Mouse (Mus musculus): ENCODE data around the gene Tshz2. TPM values are rescaled to one million over a fixed set of nuclear protein-coding genes. Genes with fewer than 3 reads are reported as not detected.

Gene Tshz2
- polyA plus RNA-seq, 1 experiment from 2014 or later: 5.9 TPM

GRCm38 (mm10) chr2:169958736-169959573 lies 326.1 kb downstream of the Tshz2 start:
- Histone ChIP-seq H3K9ac (ENCODE audit: low read length) (no peak overlapping the region), H3K36me3 (ENCODE audit: control insufficient read depth, insufficient read depth, low read length) (no peaks in the 10 kb centered on the region), H3K4me2 (ENCODE audit: low read depth, severe bottlenecking) (no peak overlapping the region), H3K27ac (replicated peaks; ENCODE audit: low read depth, low read length) (no peak overlapping the region), H3K9me3 (ENCODE audit: control insufficient read depth, low read length) (no peaks in the 10 kb centered on the region), H3K4me3 (ENCODE audit: low read depth, low read length) (no peak overlapping the region), H3K27me3 (ENCODE audit: control insufficient read depth, insufficient read depth, low read length) (no peaks in the 10 kb centered on the region), H3K4me1 (ENCODE audit: control insufficient read depth, insufficient read depth, low read length) (no peaks in the 10 kb centered on the region)
- ATAC-seq (ENCODE audit: insufficient number of reproducible peaks, low FRiP score, low TSS enrichment, low read depth): no peak
- no peak for DNase-seq (ENCODE audit: low spot score)
- 42% methylated on average over 17 of the region's 17 CpGs for WGBS

DNA sequence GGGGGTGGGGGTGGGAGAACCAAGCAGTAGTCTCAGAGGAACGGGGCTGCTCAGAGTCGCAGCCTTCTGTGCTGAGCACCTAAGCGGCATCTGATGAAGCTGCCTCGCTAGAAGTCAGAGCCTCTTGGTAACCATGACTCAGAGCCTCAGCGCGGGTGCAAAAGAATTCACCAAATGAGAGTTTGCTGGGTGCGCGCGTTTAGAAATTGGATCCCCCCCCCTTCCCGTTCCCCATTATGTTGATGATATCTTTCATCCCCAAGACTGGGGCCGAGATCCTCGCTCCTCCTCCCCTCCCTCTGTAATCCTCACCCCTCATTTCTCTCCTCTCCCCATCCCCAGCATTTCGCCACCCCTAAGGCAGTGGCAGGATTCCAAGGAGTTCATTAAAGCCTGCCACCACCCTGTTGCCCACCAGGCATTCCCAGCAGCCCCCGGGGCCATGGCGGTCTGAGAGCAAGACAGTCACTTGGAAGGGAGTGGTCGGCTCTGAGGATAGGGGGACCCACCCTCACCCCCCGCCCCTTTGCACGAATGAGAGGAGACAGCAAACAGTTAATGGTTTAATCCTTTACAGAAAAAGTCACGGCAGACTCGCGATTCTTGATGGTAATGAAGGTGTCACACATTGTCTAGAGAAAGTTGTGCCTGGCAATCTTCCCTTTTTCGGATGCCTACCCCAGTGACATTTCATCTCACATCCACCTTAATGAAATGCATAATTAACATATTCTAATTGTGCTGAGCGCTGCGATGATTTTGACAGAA lies 328.8 kb downstream of the Tshz2 start:
- WGBS: 22% methylated on average over 24 of the region's 24 CpGs
- H3K4me2 ChIP-seq (ENCODE audit: low read depth, severe bottlenecking): peak overlapping the region; percentile 53
- H3K36me3 ChIP-seq (ENCODE audit: control insufficient read depth, insufficient read depth, low read length): no peaks in the 10 kb centered on the region
- H3K9ac ChIP-seq (ENCODE audit: low read length): no peak overlapping the region
- peak overlapping the region; percentile 20; the same call in 1 of the 2 replicates for H3K4me3 ChIP-seq (ENCODE audit: low read depth, low read length)
- ATAC-seq (ENCODE audit: insufficient number of reproducible peaks, low FRiP score, low TSS enrichment, low read depth) (no peak), DNase-seq (ENCODE audit: low spot score) (peak; percentile 32)
- H3K4me1 ChIP-seq (ENCODE audit: control insufficient read depth, insufficient read depth, low read length): no peaks in the 10 kb centered on the region
- H3K27ac ChIP-seq (replicated peaks; ENCODE audit: low read depth, low read length): no peak overlapping the region
- H3K9me3 ChIP-seq (ENCODE audit: control insufficient read depth, low read length): no peaks in the 10 kb centered on the region
- H3K27me3 ChIP-seq (ENCODE audit: control insufficient read depth, insufficient read depth, low read length): no peaks in the 10 kb centered on the region

DNA sequence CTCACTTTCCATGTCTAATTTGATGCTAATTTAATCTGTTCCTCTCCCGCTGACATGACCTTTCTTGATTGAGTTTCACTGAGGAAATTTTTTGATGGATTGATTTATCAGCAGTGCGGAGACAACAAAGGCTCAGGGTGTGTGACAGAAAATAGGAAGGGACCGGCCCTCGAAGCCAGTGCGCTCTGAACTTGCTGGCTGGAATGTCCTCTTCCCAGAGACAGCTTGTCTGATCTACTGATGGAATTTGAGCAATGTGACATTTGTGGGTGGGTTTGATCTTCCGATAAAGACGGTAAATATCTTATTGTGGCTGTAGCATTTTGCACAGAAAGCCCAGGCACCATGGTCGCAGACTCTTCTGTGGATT lies 329.4 kb downstream of the Tshz2 start:
- DNase-seq (ENCODE audit: low spot score) (no peak), ATAC-seq (ENCODE audit: insufficient number of reproducible peaks, low FRiP score, low TSS enrichment, low read depth) (no peak)
- Histone ChIP-seq H3K9me3 (ENCODE audit: control insufficient read depth, low read length) (no peaks in the 10 kb centered on the region), H3K27me3 (ENCODE audit: control insufficient read depth, insufficient read depth, low read length) (no peaks in the 10 kb centered on the region), H3K4me1 (ENCODE audit: control insufficient read depth, insufficient read depth, low read length) (no peaks in the 10 kb centered on the region), H3K9ac (ENCODE audit: low read length) (no peak overlapping the region), H3K4me2 (ENCODE audit: low read depth, severe bottlenecking) (peak overlapping the region; percentile 53; the same call in 1 of the 2 replicates), H3K4me3 (ENCODE audit: low read depth, low read length) (no peak overlapping the region), H3K27ac (replicated peaks; ENCODE audit: low read depth, low read length) (no peak overlapping the region), H3K36me3 (ENCODE audit: control insufficient read depth, insufficient read depth, low read length) (no peaks in the 10 kb centered on the region)
- WGBS: 59% methylated on average over 8 of the region's 8 CpGs

GRCm38 (mm10) chr2:169962776-169963175 lies 330.0 kb downstream of the Tshz2 start:
- WGBS: 75% methylated on average over 8 of the region's 8 CpGs

GRCm38 (mm10) chr2:169970481-169970880 lies 337.7 kb downstream of the Tshz2 start:
- Histone ChIP-seq H3K4me3 (ENCODE audit: low read depth, low read length) (no peak overlapping the region), H3K4me2 (ENCODE audit: low read depth, severe bottlenecking) (no peak overlapping the region), H3K4me1 (ENCODE audit: control insufficient read depth, insufficient read depth, low read length) (no peaks in the 10 kb centered on the region), H3K27ac (replicated peaks; ENCODE audit: low read depth, low read length) (no peak overlapping the region), H3K9me3 (ENCODE audit: control insufficient read depth, low read length) (no peaks in the 10 kb centered on the region), H3K9ac (ENCODE audit: low read length) (no peak overlapping the region), H3K27me3 (ENCODE audit: control insufficient read depth, insufficient read depth, low read length) (no peaks in the 10 kb centered on the region), H3K36me3 (ENCODE audit: control insufficient read depth, insufficient read depth, low read length) (no peaks in the 10 kb centered on the region)
- 94% methylated on average over 6 of the region's 6 CpGs for WGBS
- DNase-seq (ENCODE audit: low spot score) (no peak), ATAC-seq (ENCODE audit: insufficient number of reproducible peaks, low FRiP score, low TSS enrichment, low read depth) (no peak)

More at GRCm38 (mm10) chr2:169962776-169963175, 330.0 kb downstream of the Tshz2 start:
- Histone ChIP-seq H3K4me3 (ENCODE audit: low read depth, low read length) (no peak overlapping the region), H3K27me3 (ENCODE audit: control insufficient read depth, insufficient read depth, low read length) (no peaks in the 10 kb centered on the region), H3K4me2 (ENCODE audit: low read depth, severe bottlenecking) (no peak overlapping the region), H3K9me3 (ENCODE audit: control insufficient read depth, low read length) (no peaks in the 10 kb centered on the region), H3K27ac (replicated peaks; ENCODE audit: low read depth, low read length) (no peak overlapping the region), H3K4me1 (ENCODE audit: control insufficient read depth, insufficient read depth, low read length) (no peaks in the 10 kb centered on the region), H3K9ac (ENCODE audit: low read length) (no peak overlapping the region), H3K36me3 (ENCODE audit: control insufficient read depth, insufficient read depth, low read length) (no peaks in the 10 kb centered on the region)
- DNase-seq (ENCODE audit: low spot score) (no peak), ATAC-seq (ENCODE audit: insufficient number of reproducible peaks, low FRiP score, low TSS enrichment, low read depth) (no peak)

DNA sequence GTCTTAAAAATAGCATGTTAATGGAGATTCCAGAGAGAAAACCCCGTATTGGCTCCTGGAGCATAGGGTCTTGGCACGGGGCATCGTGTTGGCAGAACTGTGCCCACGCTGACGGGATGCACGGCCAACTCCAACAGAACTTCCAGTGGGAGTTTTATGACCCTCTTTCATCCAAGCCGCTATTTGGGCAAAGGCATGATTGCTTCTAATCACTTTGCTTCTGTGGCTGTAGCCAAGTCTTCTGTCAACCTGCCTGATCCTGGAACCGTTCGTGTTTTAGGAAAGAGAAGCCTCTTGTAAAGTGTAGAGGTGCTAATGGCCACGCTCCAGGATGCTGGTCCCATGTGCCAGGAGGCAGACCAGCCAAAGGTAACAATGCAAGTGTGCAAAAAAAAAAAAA lies 350.1 kb downstream of the Tshz2 start:
- Histone ChIP-seq H3K9ac (ENCODE audit: low read length) (no peak overlapping the region), H3K36me3 (ENCODE audit: control insufficient read depth, insufficient read depth, low read length) (no peaks in the 10 kb centered on the region), H3K4me2 (ENCODE audit: low read depth, severe bottlenecking) (no peak overlapping the region), H3K4me3 (ENCODE audit: low read depth, low read length) (no peak overlapping the region), H3K9me3 (ENCODE audit: control insufficient read depth, low read length) (no peaks in the 10 kb centered on the region), H3K27ac (replicated peaks; ENCODE audit: low read depth, low read length) (no peak overlapping the region), H3K27me3 (ENCODE audit: control insufficient read depth, insufficient read depth, low read length) (no peaks in the 10 kb centered on the region), H3K4me1 (ENCODE audit: control insufficient read depth, insufficient read depth, low read length) (no peaks in the 10 kb centered on the region)
- DNase-seq (ENCODE audit: low spot score): no peak
- 86% methylated on average over 10 of the region's 10 CpGs for WGBS
- ATAC-seq (ENCODE audit: insufficient number of reproducible peaks, low FRiP score, low TSS enrichment, low read depth): no peak

DNA sequence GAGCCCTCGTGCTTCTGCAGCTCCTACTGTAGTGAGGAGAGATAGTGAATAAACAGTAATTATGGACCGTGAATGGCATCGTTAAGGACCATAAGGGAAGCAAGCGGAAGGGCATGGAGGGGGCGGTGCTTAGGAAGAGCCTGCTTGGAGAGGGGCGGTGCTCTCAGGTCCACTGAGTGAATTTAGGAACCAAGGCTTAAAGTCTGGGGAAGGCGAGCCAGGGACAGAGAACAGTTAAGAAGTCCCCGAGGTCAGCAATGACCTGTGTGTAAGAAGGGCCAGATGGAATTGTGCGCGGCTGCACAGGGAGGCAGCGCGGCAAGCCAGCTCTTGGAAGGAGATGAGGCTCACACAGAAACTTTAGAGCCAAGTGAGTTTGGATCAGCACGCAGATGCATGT lies 354.4 kb downstream of the Tshz2 start:
- Histone ChIP-seq H3K4me1 (ENCODE audit: control insufficient read depth, insufficient read depth, low read length) (no peaks in the 10 kb centered on the region), H3K9me3 (ENCODE audit: control insufficient read depth, low read length) (no peaks in the 10 kb centered on the region), H3K27ac (replicated peaks; ENCODE audit: low read depth, low read length) (no peak overlapping the region), H3K27me3 (ENCODE audit: control insufficient read depth, insufficient read depth, low read length) (no peaks in the 10 kb centered on the region), H3K4me2 (ENCODE audit: low read depth, severe bottlenecking) (no peak overlapping the region), H3K36me3 (ENCODE audit: control insufficient read depth, insufficient read depth, low read length) (no peaks in the 10 kb centered on the region), H3K4me3 (ENCODE audit: low read depth, low read length) (no peak overlapping the region), H3K9ac (ENCODE audit: low read length) (no peak overlapping the region)
- 57% methylated on average over 13 of the region's 13 CpGs for WGBS
- ATAC-seq (ENCODE audit: insufficient number of reproducible peaks, low FRiP score, low TSS enrichment, low read depth) (no peak), DNase-seq (ENCODE audit: low spot score) (no peak)

DNA sequence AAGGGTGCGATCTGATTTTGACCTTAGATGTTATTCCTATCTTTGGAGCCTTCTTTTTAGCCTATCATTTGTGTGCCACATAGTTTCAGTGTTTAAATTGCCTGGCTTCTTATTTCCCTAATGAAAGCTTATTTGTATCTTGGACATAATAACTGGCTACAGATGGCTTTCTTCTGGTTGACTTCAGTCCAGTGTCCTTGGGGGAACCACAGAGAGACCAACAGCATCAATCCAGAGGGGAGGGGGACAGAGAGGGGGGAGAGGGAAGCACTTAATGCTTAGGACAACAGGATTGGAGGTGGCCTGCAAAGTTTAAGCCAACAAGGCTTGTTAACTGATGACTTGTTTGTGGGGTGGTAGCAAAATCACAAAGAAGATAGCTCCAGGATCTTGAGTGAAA lies 356.4 kb downstream of the Tshz2 start:
- H3K4me2 ChIP-seq (ENCODE audit: low read depth, severe bottlenecking): no peak overlapping the region
- H3K27ac ChIP-seq (replicated peaks; ENCODE audit: low read depth, low read length): no peak overlapping the region
- no peaks in the 10 kb centered on the region for H3K9me3 ChIP-seq (ENCODE audit: control insufficient read depth, low read length)
- WGBS: 92% methylated on average over 1 of the region's 1 CpGs
- H3K4me1 ChIP-seq (ENCODE audit: control insufficient read depth, insufficient read depth, low read length): no peaks in the 10 kb centered on the region
- H3K9ac ChIP-seq (ENCODE audit: low read length): no peak overlapping the region
- no peak for DNase-seq (ENCODE audit: low spot score)
- ATAC-seq (ENCODE audit: insufficient number of reproducible peaks, low FRiP score, low TSS enrichment, low read depth): no peak
- H3K4me3 ChIP-seq (ENCODE audit: low read depth, low read length): no peak overlapping the region
- H3K36me3 ChIP-seq (ENCODE audit: control insufficient read depth, insufficient read depth, low read length): no peaks in the 10 kb centered on the region
- no peaks in the 10 kb centered on the region for H3K27me3 ChIP-seq (ENCODE audit: control insufficient read depth, insufficient read depth, low read length)
